Mouse (Mus musculus) common myeloid progenitor, adult 5-6 weeks (primary cell): ENCODE results near the gene Kcna1. TPM values are rescaled to one million over a fixed set of nuclear protein-coding genes. Genes with fewer than 3 reads are reported as not detected.

Experiments used
- ATAC-seq: replicated peaks from 2 replicates; pipeline ENCODE4 v1.8.0; 2016; ENCODE audit warnings: low read depth, mild to moderate bottlenecking, moderate TSS enrichment, inconsistent platforms; ENCODE audit not compliant: poor library complexity, severe bottlenecking
- total RNA-seq: library from RNA; stranded (forward); fragments of 200-1000, 187-1606 nt; gene quantifications from 2 replicates; pipeline ENCODE4 v1.2.3, GENCODE M21; 2017

Kcna1 gene
- total RNA-seq, 1 experiment from 2014 or later: not detected

DNA sequence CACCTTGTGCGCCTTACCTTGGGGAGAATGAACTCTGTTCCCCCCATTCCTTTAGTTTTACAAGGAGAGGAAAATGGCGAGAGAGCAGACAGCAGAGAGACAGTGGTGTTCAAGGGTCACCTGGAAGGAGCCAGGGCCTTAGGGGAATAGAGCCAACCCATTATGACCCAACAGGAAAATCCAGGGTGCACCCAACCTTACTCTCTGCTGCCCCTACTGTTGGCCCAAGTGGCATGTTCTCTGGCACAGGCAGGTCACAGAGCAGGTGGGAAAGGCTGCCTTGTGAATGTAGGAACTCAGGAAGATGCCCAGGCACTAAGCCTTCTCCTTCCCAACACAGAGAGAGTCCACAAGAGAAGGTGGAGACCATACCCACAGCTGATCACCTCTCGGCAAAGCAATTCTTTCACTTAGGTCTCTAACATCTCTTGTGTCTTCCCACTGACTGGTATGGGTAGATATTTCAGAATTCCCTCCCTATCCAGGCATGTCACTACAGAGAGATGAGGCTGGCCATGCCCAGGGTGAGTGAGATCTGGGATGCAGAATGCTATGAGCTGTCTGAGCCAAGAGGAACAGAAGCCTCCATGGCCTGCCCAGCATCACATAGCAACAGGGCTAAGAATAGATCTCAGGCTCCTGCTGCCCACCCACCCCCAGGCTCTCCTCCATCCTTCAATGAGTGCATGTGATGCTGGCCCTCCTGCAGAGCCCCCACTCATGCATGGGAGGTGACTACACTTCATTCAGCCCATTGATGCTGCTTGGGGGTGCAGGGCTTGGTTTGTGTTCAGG is 46.8 kb downstream of the Kcna1 start:
- no peak for ATAC-seq

DNA sequence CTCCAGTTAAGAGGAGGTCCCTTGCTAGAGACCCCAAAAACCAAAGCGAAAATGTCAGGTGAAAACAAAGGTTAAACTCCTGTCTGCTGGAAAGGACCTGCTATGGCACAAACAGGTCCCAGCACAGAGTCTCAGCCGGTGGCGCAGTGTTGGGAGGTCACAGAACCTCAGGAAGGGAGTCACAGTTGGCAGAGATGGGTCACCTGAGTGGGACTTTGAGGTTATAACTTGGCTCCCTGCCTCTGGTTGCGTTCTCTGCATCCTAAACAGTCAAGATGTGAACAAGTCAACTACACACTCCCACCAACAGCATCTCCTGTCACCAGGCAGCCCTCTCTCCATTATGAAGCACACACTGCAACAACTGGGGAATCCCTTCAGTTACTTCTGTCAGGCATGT is 48.4 kb downstream of the Kcna1 start:
- ATAC-seq: no peak

GRCm38 (mm10) chr6:126595805-126596629 is 50.2 kb downstream of the Kcna1 start:
- no peak for ATAC-seq

DNA sequence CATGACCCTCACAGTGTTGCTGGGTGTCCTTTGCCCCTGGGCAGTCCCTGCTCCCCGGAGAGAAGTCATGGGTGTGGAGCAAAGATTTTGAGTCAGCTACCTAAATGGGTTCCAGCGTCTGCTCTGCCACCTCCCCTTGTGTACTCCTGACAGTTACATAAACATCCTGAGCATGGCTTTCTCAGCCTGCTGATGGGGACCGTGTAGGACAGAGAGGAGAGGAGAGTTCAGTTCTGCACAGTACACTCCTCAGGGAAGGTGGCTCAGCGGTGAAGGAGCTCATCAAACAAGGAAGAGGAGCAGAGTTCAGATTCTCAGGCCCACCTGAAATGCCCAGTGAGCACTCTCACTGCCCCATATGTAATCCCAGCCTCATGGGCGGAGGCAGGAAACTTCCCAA is 51.1 kb downstream of the Kcna1 start:
- ATAC-seq: no peak

DNA sequence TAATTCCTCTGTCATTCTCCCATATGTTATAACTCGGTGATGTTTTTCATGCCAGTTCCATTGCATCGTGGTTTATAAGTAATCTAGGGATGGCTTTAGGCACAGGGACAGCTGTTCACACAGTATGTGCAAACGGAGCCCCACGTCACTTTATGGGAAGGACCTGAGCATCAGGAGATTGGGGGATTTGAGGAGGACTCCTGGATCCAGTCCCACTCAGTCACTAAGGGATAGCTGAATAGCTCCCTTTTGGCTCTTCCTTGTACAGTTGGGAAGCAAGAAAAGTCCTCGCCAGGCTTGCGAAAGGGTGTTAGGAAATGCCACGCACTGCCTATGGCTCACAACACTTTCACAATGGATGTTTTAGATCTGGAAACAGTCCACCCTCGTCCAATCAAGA is 51.8 kb downstream of the Kcna1 start:
- ATAC-seq: no peak

DNA sequence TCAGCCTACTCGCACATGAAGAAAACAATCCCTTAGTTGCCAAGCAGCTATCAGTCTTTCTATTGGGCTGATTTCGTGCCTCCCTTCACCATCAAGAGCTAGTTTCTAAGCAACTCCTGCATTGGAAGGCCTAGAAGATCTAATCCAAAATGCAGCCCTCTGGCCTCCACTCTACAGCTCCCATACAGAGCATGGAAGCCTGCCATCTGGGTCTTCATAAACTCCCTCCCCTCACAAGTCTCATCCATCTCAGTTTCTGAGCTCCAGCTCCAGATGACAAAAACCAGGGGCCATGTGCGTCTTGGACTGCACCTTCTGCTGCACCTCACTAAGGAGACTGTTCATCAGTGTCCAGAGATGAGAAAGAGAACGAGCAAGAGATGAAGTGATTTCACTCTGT is 52.8 kb downstream of the Kcna1 start:
- ATAC-seq: no peak

Other genes starting within 250 kb of the Kcna1 start
- gene Kcna5, start 111.0 kb downstream of the Kcna1 start, total RNA-seq: not detected in 2 replicates
- gene Kcna6, start 94.3 kb upstream of the Kcna1 start, total RNA-seq: not detected in 2 replicates
- 114 and 121 TPM in 2 replicates for gene Ndufa9, start 202.8 kb upstream of the Kcna1 start, total RNA-seq
- not detected in 2 replicates for gene Akap3, start 206.7 kb upstream of the Kcna1 start, total RNA-seq